Mouse (Mus musculus) thymus, adult 2 months (tissue): ENCODE data around the gene Olfr549.

ENCODE experiments used
- CTCF ChIP-seq: fragments of 200-500 bp; IDR thresholded peaks from 2 replicates; pipeline ENCODE4 v1.5.1; 2012; ENCODE audit warnings: mild to moderate bottlenecking, control low read depth, low read length, moderate library complexity, borderline replicate concordance; ENCODE audit not compliant: control insufficient read depth, poor library complexity, insufficient read depth; ENCODE audit errors: extremely low read depth
- POLR2A ChIP-seq: fragments of 200-500 bp; IDR thresholded peaks from 2 replicates; pipeline ENCODE4 v1.6.1; 2012; ENCODE audit warnings: mild to moderate bottlenecking, low read length, control low read depth, moderate library complexity; ENCODE audit not compliant: control insufficient read depth, poor library complexity, insufficient read depth; ENCODE audit errors: extremely low read depth

DNA sequence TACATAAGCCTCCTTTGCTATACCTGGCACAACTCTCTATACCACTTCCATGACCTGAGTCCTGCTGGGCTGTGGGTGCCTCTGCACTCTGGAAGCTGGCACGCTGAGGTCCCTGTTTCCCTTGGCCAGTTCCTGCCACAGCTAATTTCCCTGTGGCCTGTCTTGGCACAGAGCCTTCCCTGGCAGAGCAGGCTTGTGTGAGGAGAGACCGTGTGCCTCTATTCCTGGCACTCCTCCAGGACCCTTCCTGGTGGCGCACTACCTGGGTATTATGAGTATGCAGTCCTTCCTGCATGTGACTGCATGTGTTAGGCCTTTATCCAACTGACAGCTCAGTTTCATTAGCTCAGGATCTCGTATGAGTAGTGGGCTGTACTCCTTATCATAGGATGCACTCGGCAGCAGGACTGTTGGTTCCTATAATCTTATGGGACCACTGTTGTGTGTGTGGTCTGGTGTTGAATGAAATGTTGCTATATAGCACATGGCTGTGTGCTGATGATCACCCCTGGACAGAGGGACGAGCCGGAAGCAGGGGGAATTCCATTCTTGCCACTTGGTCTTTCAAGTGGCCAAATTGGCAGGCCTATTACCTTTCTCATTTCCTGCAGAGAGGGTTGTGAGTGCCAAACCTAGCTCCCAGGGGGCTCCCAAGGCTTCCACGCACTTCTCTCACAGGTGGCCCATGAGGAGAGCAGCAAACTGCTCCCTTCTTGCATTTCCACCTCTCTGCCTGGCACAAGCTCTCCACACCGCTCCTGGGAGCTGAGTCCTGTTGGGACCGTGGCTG is 33.2 kb upstream of the Olfr549 start:
- TF ChIP-seq CTCF: no peak
- TF ChIP-seq POLR2A: no peak
